Mouse (Mus musculus) Muller cell, postnatal 12 days (primary cell): ENCODE measurements around the gene Pum2.
"Not testable (repeated sequence)": the region's sequence is repeated elsewhere in the genome, so short reads cannot be mapped to it uniquely, and the experiment has no call there.

Source experiments
- DNase-seq: peaks from one replicate; pipeline ENCODE4 v3.0.0-alpha.2; 2015; ENCODE audit errors: inconsistent ontology term

Pum2 gene

GRCm38 (mm10) chr12:8673974-8674306 is at the start of gene Pum2:
TSS of gene Pum2 (plus strand) at chr12:8674134.
- DNase-seq = peak; percentile 97

DNA sequence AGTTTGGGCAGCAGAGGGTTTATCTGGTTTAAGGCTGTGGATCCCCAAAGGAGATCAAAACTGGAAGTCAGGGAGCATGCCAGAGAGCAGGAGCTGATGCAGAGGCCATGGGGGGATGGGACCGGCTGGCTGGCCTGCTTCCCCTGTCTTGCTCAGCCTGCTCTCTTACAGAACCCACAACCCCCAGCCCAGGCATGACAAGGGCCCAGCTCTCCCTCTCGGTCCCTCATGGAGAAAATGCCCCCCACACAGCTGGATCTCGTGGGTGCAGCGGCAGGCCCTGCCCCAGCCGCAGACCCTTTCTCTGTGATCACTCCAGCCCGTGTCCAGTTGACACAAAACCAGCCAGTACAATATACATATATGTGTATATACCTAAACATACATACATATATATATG is 44.4 kb upstream of the Pum2 start:
- no peak for DNase-seq

GRCm38 (mm10) chr12:8631691-8632090 is 42.2 kb upstream of the Pum2 start:
- no peak for DNase-seq

- DNase-seq = no peak
Observed at GRCm38 (mm10) chr12:8632737-8633365, 41.1 kb upstream of the Pum2 start.

- no peak for DNase-seq
Observed at GRCm38 (mm10) chr12:8634306-8634705, 39.6 kb upstream of the Pum2 start.

DNA sequence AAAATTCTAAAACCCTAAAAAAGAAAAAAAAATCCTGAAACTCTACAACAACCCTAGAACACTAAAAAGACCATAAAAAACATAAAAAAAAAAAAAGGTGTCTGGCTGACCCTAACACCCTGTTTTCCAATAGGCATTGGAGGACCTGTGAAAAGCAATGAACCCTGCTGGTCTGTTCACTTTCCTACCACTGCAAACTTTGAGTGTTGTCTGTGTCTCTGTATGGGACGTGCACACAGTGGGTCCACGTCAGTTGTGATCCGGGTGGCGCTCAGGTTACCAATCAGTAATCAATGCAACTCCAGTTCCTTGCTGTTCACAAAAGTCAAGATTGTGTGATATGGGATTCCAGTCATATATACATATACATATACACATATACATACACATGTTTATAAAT is 38.4 kb upstream of the Pum2 start:
- no peak for DNase-seq

DNA sequence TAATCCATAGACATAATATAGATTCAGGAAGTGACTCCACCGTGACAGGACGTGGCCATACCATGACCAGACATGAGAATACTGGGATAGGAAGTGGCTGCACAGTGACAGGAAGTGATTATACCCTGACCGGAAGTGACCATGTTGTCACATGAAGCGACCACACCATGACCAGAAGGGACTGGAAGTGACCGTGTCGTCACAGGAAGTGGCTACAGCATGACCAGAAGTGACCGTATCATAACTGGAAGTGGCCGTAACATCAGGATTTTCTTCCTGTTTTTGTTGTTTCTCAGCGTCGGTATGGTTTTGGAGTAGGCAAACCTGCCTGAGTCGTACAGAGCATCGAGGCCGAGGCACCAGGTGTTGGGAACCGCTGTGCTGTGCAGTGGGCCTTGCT is 37.0 kb upstream of the Pum2 start:
- DNase-seq = no peak

GRCm38 (mm10) chr12:8638411-8639087 is 35.4 kb upstream of the Pum2 start:
- peak; percentile 61 for DNase-seq

- not testable (repeated sequence) for DNase-seq
Observed at GRCm38 (mm10) chr12:8640186-8640585, 33.7 kb upstream of the Pum2 start.

- DNase-seq = peak; percentile 96
Observed at GRCm38 (mm10) chr12:8640711-8641424, 33.1 kb upstream of the Pum2 start.

DNA sequence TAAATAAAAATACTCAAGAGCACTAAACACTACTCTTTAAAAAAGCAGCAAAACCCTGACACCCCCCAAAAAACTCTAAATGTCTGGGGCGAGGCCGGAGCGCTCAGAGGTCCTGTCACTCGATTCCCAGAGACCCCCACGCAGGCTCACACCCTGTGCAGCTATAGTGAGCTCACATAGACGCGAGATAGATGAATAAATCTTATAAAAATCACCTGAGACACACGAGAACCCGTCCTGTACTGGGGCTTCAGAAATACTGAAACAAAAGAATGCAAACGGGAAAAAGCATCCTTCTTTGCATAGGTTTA is 32.6 kb upstream of the Pum2 start:
- DNase-seq = no peak

- DNase-seq = not testable (repeated sequence)
Observed at GRCm38 (mm10) chr12:8648211-8648610, 25.7 kb upstream of the Pum2 start.

- DNase-seq = not testable (repeated sequence)
Observed at GRCm38 (mm10) chr12:8650027-8650426, 23.9 kb upstream of the Pum2 start.

- DNase-seq = peak; percentile 43
Observed at GRCm38 (mm10) chr12:8656596-8656995, 17.3 kb upstream of the Pum2 start.

DNA sequence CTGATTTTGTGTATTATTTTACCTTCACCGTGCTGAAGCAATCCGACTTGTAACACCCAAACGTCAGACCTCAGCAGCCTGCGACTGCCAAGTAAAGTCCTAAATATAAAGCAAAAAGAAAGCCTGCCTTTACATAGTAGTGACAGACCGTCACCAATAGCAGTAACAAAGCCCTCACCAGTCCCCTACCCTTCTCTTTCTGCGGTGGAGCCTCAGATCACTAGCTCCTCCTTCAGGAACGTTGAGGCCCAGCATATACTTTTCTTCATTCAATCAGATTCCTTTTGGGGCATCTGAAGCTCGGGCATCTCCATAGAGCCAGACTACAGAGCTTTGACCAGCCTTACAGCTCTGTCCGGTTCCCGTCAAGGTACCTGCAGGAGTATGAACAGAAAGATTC is 16.8 kb upstream of the Pum2 start:
- DNase-seq = no peak

- no peak for DNase-seq
Observed at GRCm38 (mm10) chr12:8657629-8658366, 16.1 kb upstream of the Pum2 start.

- DNase-seq = no peak
Observed at GRCm38 (mm10) chr12:8659406-8660279, 14.3 kb upstream of the Pum2 start.

- no peak for DNase-seq
Observed at GRCm38 (mm10) chr12:8661747-8662146, 12.2 kb upstream of the Pum2 start.

GRCm38 (mm10) chr12:8662175-8662574 is 11.8 kb upstream of the Pum2 start:
- DNase-seq = no peak

DNA sequence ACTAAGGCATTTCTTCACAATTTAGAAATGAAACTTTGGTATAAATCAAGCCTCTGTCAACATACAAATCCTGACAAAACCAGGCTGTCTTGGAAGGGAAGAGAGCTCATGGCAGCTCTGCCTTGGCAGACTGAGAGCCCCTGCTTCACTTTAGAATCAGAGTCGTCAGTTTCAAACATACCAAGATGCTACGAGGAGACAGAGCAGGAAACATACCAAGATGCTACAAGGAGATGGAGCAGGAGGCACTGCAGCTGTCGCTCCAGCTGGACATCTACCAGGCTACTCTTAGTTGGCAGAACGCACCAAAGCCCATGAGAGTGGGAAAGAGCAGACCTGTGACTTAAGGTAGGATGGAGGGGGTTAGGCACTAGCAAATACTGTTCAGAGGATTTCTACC is 11.2 kb upstream of the Pum2 start:
- DNase-seq = no peak

- no peak for DNase-seq
Observed at GRCm38 (mm10) chr12:8667473-8668255, 6.3 kb upstream of the Pum2 start.
